Mouse (Mus musculus) heart, postnatal 25 days (tissue): ENCODE measurements around the gene Ptcd2. TPM values are rescaled to one million over a fixed set of nuclear protein-coding genes. Genes with fewer than 3 reads are reported as not detected.

Source experiments
- DNase-seq: peaks from one replicate; pipeline ENCODE4 v3.0.0; 2022; ENCODE audit warnings: low spot score
- intact Hi-C: fragments of 180-260 bp; cut with DNase I; formaldehyde crosslinking; loops from one replicate; pipeline ENCODE4 v1.15.1; 2025
- total RNA-seq, 2 experiments: library from RNA; stranded (reverse); gene quantifications; 2 replicates each; pipeline ENCODE4 v1.2.3; 2021

Ptcd2 gene
- 10 to 100 TPM; 49.9 to 51.6 TPM for total RNA-seq

DNA sequence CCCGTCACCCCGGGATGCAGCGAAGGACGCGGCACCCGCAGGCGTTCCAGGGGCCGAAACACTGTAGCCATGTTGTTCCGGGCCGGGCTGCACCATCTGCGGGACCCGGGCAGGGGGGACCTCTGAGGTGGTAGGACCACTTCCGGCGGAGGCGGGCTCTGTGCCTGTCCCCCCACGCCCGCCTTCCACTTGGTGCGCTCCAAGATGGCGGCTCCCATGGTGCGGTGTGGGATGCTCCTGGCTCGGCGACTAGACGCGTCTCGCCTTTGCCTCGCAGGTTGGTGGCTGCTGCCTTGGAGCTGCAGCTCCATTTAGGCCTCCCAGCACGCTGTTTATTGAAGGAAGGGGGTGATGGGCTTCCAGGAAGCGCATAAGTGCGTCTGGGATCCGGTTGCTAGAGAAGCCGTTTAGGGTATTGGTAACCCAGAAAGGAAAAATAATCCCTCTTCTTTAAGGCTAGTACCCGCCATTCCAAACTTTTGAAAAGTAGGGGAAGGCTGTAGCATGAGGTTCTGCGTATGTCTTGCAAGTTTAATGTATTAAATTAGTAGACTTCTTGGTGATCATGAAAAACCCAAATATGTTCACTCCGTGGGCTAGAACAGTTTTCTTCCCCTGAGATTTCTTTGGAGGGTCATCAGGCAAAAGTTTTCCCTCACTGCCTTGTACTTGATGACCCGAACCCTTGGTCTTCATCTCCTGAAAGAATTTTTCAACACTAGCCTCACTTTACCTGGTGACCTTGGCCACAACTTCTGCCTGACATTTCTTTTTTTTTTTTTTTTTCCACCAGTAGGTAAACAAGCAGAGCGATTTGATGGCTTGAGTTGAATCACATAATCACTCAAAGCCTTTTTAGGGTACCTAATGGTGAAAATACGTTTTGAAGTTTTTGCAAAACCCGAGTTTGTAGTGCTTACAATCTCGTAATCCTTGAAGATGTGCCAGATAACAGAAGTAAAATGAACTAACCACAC, at the start of gene Ptcd2, which contains the start of gene Mrps27:
Gene Ptcd2 (minus strand): TSS at position 107 of the 977 bp plus-strand sequence.
Gene Mrps27 (plus strand): TSS at position 188 of the 977 bp plus-strand sequence.
- intact Hi-C loops, result loop anchor here (10.0 kb wide), 1 partner anchor 760 kb away; the partner anchor contains the start of genes Bdp1 and Serf1
- DNase-seq, result peak; percentile 92

DNA sequence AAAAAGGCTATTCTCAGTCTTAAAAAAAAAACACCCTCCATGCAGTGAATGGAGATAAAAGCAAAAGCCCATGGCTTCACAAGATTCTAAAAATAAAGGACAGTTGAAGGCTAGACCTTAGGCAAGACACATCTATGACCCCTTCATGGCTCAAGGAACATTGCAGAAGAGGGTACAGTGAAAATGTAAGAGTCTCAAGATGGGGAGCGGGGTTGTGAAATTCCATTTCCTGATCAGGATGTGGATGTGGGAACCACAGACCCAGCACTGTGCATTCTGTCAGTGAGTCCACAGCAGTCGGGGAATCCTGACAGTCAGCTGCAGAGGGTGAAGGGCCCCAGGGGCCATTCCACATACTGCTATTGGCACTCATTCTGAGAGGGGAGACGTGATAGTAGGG, 48.6 kb upstream of the Ptcd2 start:
- intact Hi-C loops, result no loop called here

DNA sequence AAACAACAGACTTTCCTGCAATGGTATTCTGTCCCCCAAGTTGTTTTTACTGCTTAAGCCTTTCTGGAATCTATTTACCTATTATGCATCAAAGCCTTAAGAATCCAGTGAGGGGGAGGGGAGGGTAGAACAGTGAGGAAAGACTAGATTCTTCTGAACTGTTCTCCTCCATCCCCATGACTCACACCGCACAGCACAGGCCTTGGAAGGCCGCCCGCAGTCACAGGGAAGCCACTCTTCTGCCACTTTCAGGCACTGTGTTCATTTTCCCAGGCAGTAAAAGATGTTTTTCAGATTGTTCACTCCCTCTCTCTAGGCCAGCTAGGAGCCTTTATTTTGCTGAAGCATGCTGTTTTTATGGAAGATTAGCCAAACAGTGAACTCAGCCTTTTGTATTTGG, 46.9 kb upstream of the Ptcd2 start:
- peak; percentile 46 for DNase-seq

More for the DNA sequence above, 48.6 kb upstream of the Ptcd2 start:
- no peak for DNase-seq

DNA sequence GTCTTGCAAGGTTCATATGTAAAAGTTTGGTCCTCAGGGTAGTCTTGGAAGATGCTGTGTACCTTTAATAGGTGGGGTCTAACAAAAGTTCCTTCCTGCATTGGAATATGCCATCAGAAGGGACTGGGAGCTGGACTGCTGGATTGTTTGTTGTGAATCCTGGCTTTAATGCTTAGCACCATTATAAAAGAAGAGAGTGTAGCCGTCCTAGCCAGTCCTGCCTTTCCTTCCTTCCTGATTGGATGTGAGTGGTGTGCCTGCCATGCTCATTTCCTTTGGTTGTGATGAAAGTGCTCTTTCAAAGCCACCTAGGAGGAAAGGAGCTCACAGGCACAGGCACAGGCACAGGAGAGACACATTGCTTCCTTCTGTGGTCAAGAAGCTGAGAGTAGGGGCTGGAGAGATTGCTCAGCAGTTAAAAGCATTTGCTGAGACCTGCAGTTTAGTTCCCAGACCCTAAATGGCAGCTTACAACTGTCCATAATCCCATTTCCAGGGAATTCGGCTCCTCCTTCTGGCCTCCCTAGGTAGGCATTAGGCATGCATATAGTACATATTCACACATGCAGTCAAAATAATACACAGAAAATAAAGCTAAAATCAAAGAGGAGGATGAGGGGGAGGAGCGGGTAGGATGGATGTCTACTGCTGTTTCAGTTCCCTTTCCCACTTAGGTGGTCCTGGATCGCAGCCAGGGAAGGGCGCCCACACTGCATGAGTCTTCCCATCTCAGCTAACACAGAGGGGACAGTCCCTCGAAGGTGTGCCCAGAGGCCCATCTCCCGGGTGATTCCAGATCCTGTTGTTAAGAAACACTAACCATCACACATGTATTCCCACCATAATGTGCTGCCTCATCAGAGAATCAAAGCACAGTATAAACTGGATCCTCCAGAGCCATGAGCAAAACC, 43.7 kb upstream of the Ptcd2 start:
- intact Hi-C loops, result no loop called here
- DNase-seq, result no peak

More for the DNA sequence above, 46.9 kb upstream of the Ptcd2 start:
- intact Hi-C loops, result no loop called here

DNA sequence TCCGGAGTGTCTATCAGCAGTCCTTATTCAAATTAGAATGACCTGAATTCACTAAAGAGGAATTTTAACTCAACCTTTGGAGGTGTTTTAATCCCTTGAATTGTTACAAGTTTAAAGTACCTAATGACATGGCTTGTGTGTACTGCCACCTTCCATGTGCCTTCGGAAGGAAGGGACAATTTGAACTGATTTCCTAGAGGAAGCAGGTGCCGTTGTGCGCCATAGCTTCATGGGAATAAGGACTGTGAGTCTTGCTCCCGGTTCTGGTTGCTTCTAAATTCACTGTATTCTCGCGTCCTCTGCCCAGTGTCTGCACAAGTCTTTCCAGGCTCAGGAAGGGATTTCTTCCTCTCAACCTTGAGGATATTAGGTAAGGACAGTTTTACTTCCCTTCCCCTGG, 41.8 kb upstream of the Ptcd2 start:
- DNase-seq, result no peak
- intact Hi-C loops, result no loop called here

DNA sequence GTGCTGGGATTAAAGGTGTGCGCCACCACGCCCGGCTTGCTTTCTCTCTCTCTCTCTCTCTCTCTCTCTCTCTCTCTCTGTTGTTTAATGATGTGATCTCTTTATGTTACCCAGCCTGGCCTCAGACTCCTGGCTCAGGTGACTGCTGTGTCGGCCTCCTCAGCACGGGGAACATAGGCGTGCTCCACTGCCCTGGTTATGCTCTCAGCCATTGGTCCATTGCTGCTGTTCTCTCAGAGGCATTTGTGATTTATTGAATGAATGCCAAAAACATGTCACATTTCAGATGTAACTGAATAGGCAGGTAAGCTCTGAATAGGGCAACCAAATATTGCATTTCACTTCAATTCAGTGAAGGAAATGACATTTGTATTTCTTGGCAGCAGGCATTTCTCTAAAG, 41.4 kb upstream of the Ptcd2 start:
- intact Hi-C loops, result loop anchor here (2.0 kb wide), 1 partner anchor 27 kb away; no protein-coding TSS in a partner anchor
- DNase-seq, result no peak

DNA sequence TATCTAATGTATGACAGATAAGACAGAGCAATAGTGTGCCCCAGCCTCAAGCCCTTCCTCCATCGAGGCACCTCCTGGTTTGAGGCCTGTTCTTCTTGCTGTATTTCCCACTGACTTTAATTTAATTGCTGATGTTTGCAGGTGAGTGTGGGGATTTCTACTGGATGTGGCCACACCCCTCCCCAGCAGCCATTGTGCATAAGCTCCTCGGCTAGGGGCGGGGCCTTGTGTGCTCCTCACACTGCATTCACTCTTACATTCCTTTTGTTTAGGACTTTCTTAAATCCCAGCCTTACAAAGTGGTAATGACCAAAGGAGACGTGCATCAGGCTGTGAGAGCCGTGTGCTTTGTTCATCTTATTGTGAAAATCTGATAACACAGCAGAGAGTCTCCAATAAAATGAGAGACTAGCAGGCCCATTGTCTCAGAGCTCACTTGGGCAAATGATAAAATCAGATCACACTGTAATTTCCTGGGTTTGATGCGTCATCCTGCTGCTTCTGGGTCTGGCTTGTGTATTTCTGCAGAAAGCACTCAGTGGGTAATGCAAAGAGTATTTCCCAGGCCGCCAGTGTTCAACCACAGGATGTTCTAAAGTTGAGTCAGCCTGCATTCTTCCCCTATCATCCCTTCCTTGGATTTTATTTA, 40.2 kb upstream of the Ptcd2 start:
- intact Hi-C loops, result loop anchor here (2.0 kb wide), 1 partner anchor 28 kb away; no protein-coding TSS in a partner anchor
- DNase-seq, result no peak

DNA sequence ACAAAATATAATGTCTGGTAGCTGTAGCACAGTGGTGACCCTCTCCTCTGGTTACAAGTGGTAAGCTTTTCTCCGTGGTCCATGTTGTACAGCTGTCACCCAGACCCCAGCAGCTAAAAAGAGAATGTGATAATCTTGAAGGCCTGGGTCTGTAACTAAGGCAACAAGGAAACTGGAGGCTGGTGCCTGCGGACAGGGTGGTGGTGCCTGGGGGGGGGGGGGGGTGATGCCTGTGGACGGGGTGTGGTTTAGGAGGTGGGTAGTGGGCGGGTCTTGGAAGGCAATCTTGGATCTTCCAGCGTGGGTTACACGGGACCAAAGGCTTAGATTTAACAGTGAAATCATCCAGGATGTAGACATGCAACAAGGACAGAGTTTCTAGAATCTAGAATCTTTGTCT, 37.9 kb upstream of the Ptcd2 start:
- DNase-seq, result no peak
- intact Hi-C loops, result no loop called here

DNA sequence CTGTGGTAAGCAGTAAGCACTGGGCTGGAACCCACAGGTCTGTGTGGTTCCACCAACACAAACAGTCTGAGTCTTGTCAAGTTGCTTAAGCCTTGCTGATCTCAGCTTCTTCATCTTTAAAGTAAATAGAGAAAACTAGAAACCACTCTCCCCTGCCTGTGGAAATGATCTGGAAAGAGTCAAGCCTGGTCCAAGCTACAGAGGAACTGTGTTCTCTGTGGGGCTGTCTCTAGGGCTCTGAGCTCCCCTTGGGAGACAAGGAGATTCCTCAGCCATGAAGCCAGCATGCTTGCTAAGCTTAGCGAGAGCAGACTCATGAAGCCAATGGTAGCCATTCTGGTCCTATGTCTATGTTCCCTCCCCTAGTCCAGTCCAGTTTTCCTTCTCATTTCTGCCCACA, 33.7 kb upstream of the Ptcd2 start:
- intact Hi-C loops, result loop anchor here (2.0 to 5.0 kb wide), 2 partner anchors 37 to 114 kb away; no protein-coding TSS in a partner anchor
- DNase-seq, result no peak

DNA sequence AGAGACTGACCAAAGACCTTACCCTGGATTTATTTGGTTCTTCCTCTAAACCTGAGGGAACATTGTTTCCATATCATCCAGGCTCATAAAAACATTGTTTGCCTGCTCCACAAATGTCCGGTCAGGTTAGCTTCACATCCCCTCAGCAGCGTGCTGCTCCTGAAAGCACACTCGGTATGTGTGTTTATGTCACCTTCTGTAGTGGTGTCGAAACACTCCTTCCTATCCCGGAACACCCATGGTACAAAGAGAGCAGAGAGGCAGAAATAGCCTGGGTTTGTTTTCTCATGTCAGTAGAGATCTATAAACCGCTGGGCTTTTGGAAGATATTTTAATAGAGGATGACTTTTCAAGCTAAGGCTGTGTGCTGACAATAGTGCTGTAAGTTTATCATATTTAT, 32.5 kb upstream of the Ptcd2 start:
- no peak for DNase-seq
- intact Hi-C loops, result loop anchor here (5.0 kb wide), 1 partner anchor 115 kb away; no protein-coding TSS in a partner anchor

DNA sequence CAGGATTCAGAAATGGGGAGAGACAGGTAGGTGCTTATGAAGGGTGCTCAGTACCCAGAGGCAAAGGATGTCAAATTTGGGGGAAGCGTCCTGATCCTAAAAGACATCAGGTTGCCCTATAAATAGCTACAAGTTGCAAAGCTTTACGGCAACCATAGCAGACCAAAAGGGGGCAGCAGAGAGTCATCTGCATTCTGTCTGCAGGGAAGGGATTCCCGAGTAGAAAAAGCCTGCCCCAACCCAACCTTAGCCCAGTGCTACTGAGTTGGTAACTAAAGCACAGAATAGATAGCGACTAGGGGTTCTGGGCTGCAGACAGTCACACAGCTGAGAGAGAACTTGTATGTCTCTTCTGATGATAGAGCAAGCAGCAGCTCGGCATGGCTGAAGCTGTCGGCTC, 31.0 kb upstream of the Ptcd2 start:
- intact Hi-C loops, result loop anchor here (2.0 to 5.0 kb wide), 2 partner anchors 117 to 137 kb away; no protein-coding TSS in a partner anchor
- DNase-seq, result peak; percentile 26

DNA sequence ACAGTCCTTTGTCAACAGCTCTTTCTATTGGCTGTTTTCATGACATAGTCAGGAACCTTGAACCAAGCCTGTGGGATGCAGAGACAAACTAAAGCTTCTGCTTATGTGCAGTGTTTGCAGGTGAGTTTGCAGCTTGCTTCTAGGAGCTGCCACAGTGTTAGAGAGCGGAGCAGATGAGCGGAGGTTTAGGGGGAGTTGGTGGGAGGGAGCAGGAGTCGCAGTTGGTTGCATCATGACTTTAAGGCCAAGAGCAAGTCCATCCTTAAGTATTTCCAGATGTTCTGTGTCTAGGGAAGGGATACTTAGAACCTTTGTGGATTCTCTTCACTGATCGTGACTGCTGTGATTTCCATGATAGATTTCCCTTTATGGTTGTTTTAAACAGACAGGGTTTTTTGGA, 29.7 kb upstream of the Ptcd2 start:
- DNase-seq, result no peak
- intact Hi-C loops, result loop anchor here (2.0 kb wide), 1 partner anchor 139 kb away; no protein-coding TSS in a partner anchor

DNA sequence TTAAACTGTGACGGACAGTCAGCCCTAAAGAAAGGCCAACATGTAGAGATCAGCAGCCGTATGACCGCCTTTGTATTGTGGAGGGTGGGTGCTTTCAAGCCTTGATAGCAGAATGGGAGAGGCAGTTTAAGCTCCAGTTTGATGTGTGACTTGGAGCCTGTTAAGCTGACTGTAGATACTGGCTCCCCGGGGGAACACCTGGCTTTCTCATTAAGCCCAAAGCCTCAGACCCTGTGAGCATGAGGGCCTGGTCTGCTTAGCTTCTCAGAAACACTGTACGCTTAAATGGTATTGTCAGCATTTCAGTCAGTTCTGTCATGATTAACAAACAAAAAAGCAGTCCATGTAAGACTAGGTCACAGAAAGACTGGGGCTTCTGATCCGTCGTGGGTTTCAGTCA, 29.2 kb upstream of the Ptcd2 start:
- intact Hi-C loops, result loop anchor here (2.0 kb wide), 1 partner anchor 139 kb away; no protein-coding TSS in a partner anchor
- no peak for DNase-seq

DNA sequence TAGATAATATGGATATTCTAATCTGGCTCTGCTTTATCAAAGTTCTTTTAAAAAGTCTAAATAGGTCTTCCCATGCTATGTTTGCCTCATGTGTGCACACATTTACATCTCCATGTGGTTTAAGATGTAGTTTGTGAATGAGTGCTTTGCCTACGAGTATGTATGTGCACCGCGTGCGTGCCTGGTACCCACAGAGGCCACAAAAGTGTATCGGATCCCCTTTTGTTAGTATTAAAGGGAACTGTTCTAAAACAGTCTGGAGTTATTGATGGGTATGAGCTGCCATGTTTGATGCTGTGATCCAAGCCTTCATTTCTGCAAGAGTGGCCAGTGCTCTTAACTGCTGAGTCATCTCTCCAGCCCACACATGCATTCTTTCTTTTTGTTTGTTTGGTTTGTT, 26.8 kb upstream of the Ptcd2 start:
- intact Hi-C loops, result no loop called here
- DNase-seq, result no peak

DNA sequence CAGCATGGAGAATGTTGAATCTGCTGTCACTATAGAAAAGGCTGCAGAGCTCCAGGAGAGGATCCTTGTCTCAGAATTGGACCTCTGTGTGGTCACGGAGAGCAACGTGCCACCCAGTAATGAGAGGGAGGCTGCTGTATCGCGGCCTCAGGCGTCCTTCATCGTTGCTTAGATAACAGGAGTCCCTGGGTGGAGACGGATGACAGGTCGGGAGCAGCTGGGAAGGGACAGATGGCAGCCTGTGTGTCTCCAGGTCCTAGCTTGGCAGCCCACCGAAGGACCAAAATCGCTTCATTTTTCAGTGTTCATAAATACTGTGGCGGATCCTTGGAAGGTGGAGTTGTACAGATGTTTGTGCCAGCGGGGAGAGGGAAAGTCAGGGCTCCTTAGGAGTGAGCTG, 24.6 kb upstream of the Ptcd2 start:
- intact Hi-C loops, result no loop called here

DNA sequence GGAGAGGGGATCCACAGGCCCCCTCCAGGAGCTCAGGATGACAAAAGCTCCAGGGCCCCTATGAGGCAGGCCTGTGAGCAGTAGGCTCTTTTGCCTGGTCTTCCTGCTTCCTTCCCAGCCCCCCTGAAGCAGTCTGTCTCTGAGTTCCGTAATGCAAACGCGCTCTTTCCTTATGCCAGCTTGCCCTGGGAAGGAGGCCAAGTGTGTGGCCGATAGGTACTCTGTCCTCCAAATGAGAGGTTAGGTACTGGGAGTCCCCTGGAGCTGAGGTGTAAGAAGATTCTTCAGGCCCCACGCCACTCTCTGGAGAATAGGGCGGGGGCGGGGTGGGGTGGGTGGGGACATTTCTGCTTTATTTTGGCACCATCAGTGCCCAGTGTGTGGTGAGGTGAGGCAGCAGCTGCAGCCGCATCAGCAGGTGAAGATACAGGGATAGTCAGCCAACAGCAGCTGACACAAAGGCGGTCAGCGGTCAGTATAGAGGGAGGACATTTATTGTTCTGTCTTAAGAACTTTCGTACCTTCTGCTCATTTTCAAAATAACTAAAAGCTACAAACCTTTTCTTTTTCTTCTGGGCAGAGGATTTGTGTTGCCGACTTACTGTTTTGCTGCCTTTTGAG, 23.2 kb upstream of the Ptcd2 start:
- DNase-seq, result no peak
- intact Hi-C loops, result no loop called here

More for the DNA sequence above, 24.6 kb upstream of the Ptcd2 start:
- DNase-seq, result no peak

DNA sequence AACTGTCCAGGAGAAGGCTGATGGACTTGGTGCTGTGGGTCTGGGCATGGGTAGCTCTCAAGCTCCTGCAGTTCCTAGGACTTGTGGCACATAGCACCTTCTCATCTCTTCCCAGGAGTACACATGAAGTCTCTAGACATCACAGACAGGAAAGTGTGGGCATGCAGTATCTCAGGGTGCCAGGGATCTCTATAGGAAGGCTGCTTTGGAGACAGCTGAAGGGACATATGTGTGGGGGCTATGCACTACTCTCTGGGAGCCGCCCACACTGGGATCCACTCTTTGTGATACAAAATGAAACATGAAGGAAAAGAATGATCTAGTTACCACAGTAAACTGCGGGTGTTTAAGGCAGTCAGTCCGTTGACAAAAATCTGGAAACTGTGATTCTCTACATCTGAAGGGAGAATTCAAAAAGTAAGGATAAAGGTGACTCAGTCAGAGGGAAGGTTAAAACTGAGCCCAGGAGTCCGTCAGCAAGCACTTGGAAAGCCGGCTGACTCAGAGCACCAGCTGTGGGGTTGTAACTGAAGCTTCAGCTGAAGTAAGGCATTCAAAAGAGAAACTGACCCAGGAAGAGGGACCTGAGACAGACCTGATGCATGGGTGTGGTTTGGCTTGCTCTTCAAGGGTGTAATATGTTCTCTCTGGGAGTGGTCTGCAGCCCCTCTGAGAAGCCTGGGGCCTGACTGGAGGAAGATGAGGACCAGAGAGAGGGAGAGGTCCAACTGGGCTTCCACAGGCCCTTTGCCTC, 22.1 kb upstream of the Ptcd2 start:
- no peak for DNase-seq
- intact Hi-C loops, result no loop called here

DNA sequence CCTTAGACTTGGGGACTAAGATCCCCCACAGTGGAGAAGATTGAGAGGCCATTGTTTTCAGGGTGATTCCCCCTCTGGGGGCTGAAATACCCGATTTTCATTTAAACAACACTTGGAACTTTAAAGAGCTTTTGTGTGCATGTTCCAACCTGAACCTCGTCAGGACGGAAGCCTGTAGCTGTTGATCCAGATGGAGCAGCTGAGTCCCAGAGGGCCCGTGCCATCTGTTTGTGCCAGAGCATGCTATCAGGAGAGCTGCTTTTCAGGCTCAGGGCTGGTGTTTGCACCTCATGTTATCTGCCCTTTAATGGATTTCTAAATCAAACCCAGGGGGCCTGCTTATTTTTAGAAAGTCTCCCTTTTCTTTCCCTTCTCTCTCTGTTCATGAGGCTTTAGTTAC, 19.4 kb upstream of the Ptcd2 start:
- intact Hi-C loops, result no loop called here

More for the DNA sequence above, 19.4 kb upstream of the Ptcd2 start:
- no peak for DNase-seq
